Mouse (Mus musculus): ENCODE measurements around the gene Yeats2. TPM values are rescaled to one million over a fixed set of nuclear protein-coding genes. Genes with fewer than 3 reads are reported as not detected.

The Yeats2 gene
- polyA plus RNA-seq, 2 experiments, result 3.0 to 7.6 TPM

DNA sequence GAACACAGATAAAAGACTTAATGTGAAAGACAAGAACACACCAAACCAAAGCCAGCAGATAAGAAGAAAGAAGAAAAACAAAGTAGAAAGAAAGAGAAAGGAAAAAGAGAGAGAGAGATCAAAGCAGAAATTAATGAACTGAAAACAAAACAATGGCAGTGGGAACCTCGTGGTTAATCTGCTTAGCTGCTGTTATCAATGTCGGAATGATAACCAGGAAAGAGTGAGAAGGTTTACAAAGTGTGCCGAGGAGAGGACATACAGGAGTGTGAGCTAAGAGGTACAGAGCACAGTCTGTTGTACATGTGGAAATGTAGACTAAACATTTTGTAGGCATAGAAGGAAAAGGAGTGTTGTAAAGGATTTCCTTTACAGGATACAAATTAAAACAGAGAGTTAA is 132.1 kb downstream of the Yeats2 start:
- H3K27ac ChIP-seq, result no peak overlapping the region
- H3K4me2 ChIP-seq (ENCODE audit: low read depth), result no peak overlapping the region
- no peak for TF ChIP-seq CTCF (IDR thresholded peaks at IDR 0.05; ENCODE audit: low read depth)
- TF ChIP-seq EP300 (IDR thresholded peaks at IDR 0.05; ENCODE audit: low read depth), result no peak
- WGBS (ENCODE audit: insufficient replicate concordance), result 21% methylated on average over 3 of the region's 3 CpGs
- ATAC-seq (ENCODE audit: insufficient read depth) (no peak), DNase-seq (ENCODE audit: low read depth in 3 of 3, low spot score in 3 of 3) (no peak)
- H3K27me3 ChIP-seq (ENCODE audit: control insufficient read depth, insufficient read depth, low read length), result no peaks in the 10 kb centered on the region
- H3K4me1 ChIP-seq (replicated peaks; ENCODE audit: control insufficient read depth in 2 of 2, insufficient read depth in 2 of 2, low read length in 1 of 2), result no peaks in the 10 kb centered on the region; a peak in 1 of 4 replicates
- H3K9ac ChIP-seq (replicated peaks), result no peak overlapping the region
- no peaks in the 10 kb centered on the region for H3K9me3 ChIP-seq (ENCODE audit: control insufficient read depth, low read length)
- no peaks in the 10 kb centered on the region for H3K36me3 ChIP-seq (replicated peaks; ENCODE audit: control insufficient read depth, insufficient read depth, low read depth)
- no peak overlapping the region for H3K4me3 ChIP-seq (ENCODE audit: insufficient read depth in 1 of 2, low read depth in 2 of 2, low read length in 2 of 2)

DNA sequence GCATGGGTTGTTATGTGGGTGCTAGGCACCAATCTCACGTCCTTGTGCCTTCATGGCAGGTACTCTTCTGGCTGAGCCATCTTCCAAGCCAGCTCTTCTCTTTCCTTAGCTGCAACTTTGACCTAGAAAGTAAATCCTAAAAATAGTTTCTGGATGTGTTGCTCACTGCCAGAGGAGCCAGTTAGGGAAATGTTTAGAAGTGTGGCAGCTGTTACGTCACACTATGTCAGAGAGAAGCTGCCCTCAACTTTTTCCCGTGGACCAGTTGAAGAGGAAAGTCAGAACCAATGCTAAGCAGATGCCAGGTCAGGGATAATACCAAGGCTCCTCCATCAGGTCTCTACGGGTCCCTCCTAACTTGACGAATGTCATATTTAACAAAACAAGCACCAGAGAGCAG is 138.5 kb downstream of the Yeats2 start:
- no peaks in the 10 kb centered on the region for H3K4me1 ChIP-seq (replicated peaks; ENCODE audit: control insufficient read depth in 2 of 2, insufficient read depth in 2 of 2, low read length in 1 of 2)
- no peak for TF ChIP-seq CTCF (IDR thresholded peaks at IDR 0.05; ENCODE audit: low read depth)
- no peak for ATAC-seq (ENCODE audit: insufficient read depth)

DNA sequence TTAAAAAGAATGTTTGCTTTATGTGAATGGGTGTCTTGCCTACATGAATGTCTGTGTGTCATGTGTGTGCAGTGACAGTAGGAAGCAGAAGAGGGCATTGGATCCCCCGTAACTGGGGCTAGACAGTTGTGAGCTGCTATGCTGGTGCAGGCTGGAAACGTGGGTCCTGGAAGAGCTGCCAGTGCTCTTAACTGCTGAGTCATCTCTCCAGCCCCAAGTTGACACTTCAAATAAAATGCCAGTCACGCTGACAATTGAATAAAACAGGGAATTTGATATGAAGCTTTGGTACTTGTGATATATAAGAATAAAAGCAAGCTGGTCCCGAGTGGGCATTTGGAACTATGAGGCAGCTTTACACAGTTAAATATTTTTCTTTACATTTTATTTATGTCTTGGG is 139.4 kb downstream of the Yeats2 start:
- ATAC-seq (ENCODE audit: insufficient read depth) (no peak), DNase-seq (ENCODE audit: low read depth in 3 of 3, low spot score in 3 of 3) (peak in 2 of 3 experiments; percentile 2 to 23)
- no peaks in the 10 kb centered on the region for H3K4me1 ChIP-seq (replicated peaks; ENCODE audit: control insufficient read depth in 2 of 2, insufficient read depth in 2 of 2, low read length in 1 of 2)
- no peak overlapping the region for H3K27ac ChIP-seq
- H3K36me3 ChIP-seq (replicated peaks; ENCODE audit: control insufficient read depth, insufficient read depth, low read depth), result peaks cover 14% of the 10 kb centered on the region
- TF ChIP-seq EP300 (IDR thresholded peaks at IDR 0.05; ENCODE audit: low read depth) (no peak), CTCF (IDR thresholded peaks at IDR 0.05; ENCODE audit: low read depth) (no peak)
- H3K4me2 ChIP-seq (ENCODE audit: low read depth), result no peak overlapping the region
- no peaks in the 10 kb centered on the region for H3K27me3 ChIP-seq (ENCODE audit: control insufficient read depth, insufficient read depth, low read length)
- WGBS (ENCODE audit: insufficient replicate concordance), result 49% methylated on average over 4 of the region's 4 CpGs
- H3K9ac ChIP-seq (replicated peaks), result no peak overlapping the region
- H3K4me3 ChIP-seq (ENCODE audit: insufficient read depth in 1 of 2, low read depth in 2 of 2, low read length in 2 of 2), result no peak overlapping the region
- no peaks in the 10 kb centered on the region for H3K9me3 ChIP-seq (ENCODE audit: control insufficient read depth, low read length)

More for the DNA sequence above, 138.5 kb downstream of the Yeats2 start:
- H3K27ac ChIP-seq, result no peak overlapping the region
- DNase-seq (ENCODE audit: low read depth in 3 of 3, low spot score in 3 of 3), result no peak
- no peak overlapping the region for H3K4me3 ChIP-seq (ENCODE audit: insufficient read depth in 1 of 2, low read depth in 2 of 2, low read length in 2 of 2)
- no peak overlapping the region for H3K9ac ChIP-seq (replicated peaks)
- 76% methylated on average over 5 of the region's 5 CpGs for WGBS (ENCODE audit: insufficient replicate concordance)
- H3K9me3 ChIP-seq (ENCODE audit: control insufficient read depth, low read length), result no peaks in the 10 kb centered on the region
- H3K36me3 ChIP-seq (replicated peaks; ENCODE audit: control insufficient read depth, insufficient read depth, low read depth), result peaks cover 13% of the 10 kb centered on the region
- no peak overlapping the region for H3K4me2 ChIP-seq (ENCODE audit: low read depth)
- no peaks in the 10 kb centered on the region for H3K27me3 ChIP-seq (ENCODE audit: control insufficient read depth, insufficient read depth, low read length)

Other genes starting within 250 kb of the Yeats2 start
- 3.9 and 5.0 TPM in 2 replicates for gene Klhl6, start 158.0 kb upstream of the Yeats2 start, polyA plus RNA-seq (2012; rRNA removed)
- 7.7 and 8.2 TPM in 2 replicates for gene Klhl6, start 158.0 kb upstream of the Yeats2 start, polyA plus RNA-seq (2014; fragmentation: Nextera tagmentation; extraction: Ambion mirVana)
- 1.2 and 1.6 TPM in 2 replicates for gene Klhl24, start 43.5 kb upstream of the Yeats2 start, polyA plus RNA-seq (2012; rRNA removed)
- 2.9 and 3.7 TPM in 2 replicates for gene Klhl24, start 43.5 kb upstream of the Yeats2 start, polyA plus RNA-seq (2014; fragmentation: Nextera tagmentation; extraction: Ambion mirVana)
- gene Map6d1, start 100.3 kb downstream of the Yeats2 start, polyA plus RNA-seq (2012; rRNA removed), result 0.02 TPM in 2 replicates
- not detected in 2 replicates for gene Map6d1, start 100.3 kb downstream of the Yeats2 start, polyA plus RNA-seq (2014; fragmentation: Nextera tagmentation; extraction: Ambion mirVana)
- 19.0 and 20.7 TPM in 2 replicates for gene Parl, start 161.3 kb downstream of the Yeats2 start, polyA plus RNA-seq (2012; rRNA removed)
- gene Parl, start 161.3 kb downstream of the Yeats2 start, polyA plus RNA-seq (2014; fragmentation: Nextera tagmentation; extraction: Ambion mirVana), result 41.3 and 41.6 TPM in 2 replicates
- not detected in 2 replicates for gene Cyp2ab1, start 184.3 kb downstream of the Yeats2 start, polyA plus RNA-seq (2012; rRNA removed)
- gene Cyp2ab1, start 184.3 kb downstream of the Yeats2 start, polyA plus RNA-seq (2014; fragmentation: Nextera tagmentation; extraction: Ambion mirVana), result not detected in 2 replicates

Measured in liver, embryonic 14.5 days (tissue).